Mouse (Mus musculus) liver, embryonic 11.5 days (tissue): Measurements from ENCODE around the gene Rere. TPM values are rescaled to one million over a fixed set of nuclear protein-coding genes. Genes with fewer than 3 reads are reported as not detected.
"Not testable (repeated sequence)": the region's sequence is repeated elsewhere in the genome, so short reads cannot be mapped to it uniquely, and the experiment has no call there.

Experiments used
- ATAC-seq: fragments of 200-750 bp; cut with Nextera tagmentation; replicated peaks from 2 replicates; pipeline ENCODE4 v1.8.0; 2017; ENCODE audit warnings: moderate number of reproducible peaks, mild to moderate bottlenecking, moderate TSS enrichment, moderate library complexity; ENCODE audit not compliant: low FRiP score
- DNase-seq: peaks from one replicate; pipeline ENCODE4 v3.0.0-alpha.2; 2017; ENCODE audit warnings: low spot score
- H3K27ac ChIP-seq: fragments of 300-500 bp; sonication (generic); 2 replicates; pipeline ENCODE4 v1.5.1; 2014; ENCODE audit warnings: mild to moderate bottlenecking, low read depth, low read length, control low read depth
- H3K27me3 ChIP-seq: fragments of 300-500 bp; sonication (generic); replicated peaks from 2 replicates; pipeline ENCODE4 v1.6.1; 2014; ENCODE audit warnings: low read length, mixed read lengths; ENCODE audit not compliant: control insufficient read depth, insufficient read depth
- H3K36me3 ChIP-seq: fragments of 300-500 bp; sonication (generic); 2 replicates; pipeline ENCODE4 v1.6.1; 2014; ENCODE audit warnings: mild to moderate bottlenecking, low read length, moderate library complexity, mixed read lengths; ENCODE audit not compliant: control insufficient read depth, insufficient read depth
- H3K4me1 ChIP-seq: fragments of 300-500 bp; sonication (generic); replicated peaks from 2 replicates; pipeline ENCODE4 v1.6.1; 2014; ENCODE audit warnings: low read length, mixed read lengths; ENCODE audit not compliant: control insufficient read depth, insufficient read depth
- H3K4me2 ChIP-seq: fragments of 300-500 bp; sonication (generic); 2 replicates; pipeline ENCODE4 v1.6.1; 2014; ENCODE audit warnings: mild to moderate bottlenecking, control low read depth, moderate library complexity
- H3K4me3 ChIP-seq: fragments of 300-500 bp; sonication (generic); 2 replicates; pipeline ENCODE4 v1.5.1; 2014; ENCODE audit warnings: low read depth, low read length, control low read depth
- H3K9ac ChIP-seq: fragments of 300-500 bp; sonication (generic); 2 replicates; pipeline ENCODE4 v1.6.1; 2014; ENCODE audit warnings: low read depth, low read length, control low read depth
- H3K9me3 ChIP-seq: fragments of 300-500 bp; sonication (generic); 2 replicates; pipeline ENCODE4 v1.6.1; 2016; ENCODE audit warnings: low read length, inconsistent platforms, mixed read lengths; ENCODE audit not compliant: control insufficient read depth
- WGBS: fragments of 180-500 bp; shearing (Covaris S2); extraction: QIAGEN DNeasy Blood & Tissue Kit; methylation state at CpG from one replicate; pipeline ENCODE4 v1.1.7; 2014; 5-methylcytosine and 5-hydroxymethylcytosine counted together
- polyA plus RNA-seq: library from polyadenylated mRNA; unstranded; fragments of >200 nt; fragmentation: Nextera tagmentation; extraction: Ambion mirVana; gene quantifications from 2 replicates; pipeline ENCODE4 v1.2.1, GENCODE M21; 2014

Rere gene
- polyA plus RNA-seq, 1 experiment from 2014 or later, result 23.3 TPM

- no peak for ATAC-seq
- H3K9me3 ChIP-seq, result no peaks in the 10 kb centered on the region
- no peak overlapping the region for H3K4me3 ChIP-seq
- H3K36me3 ChIP-seq, result no peaks in the 10 kb centered on the region
- H3K4me2 ChIP-seq, result no peak overlapping the region
- no peak for DNase-seq
- H3K4me1 ChIP-seq, result peaks cover 29% of the 10 kb centered on the region
- no peak overlapping the region for H3K9ac ChIP-seq
- 87% methylated on average over 4 of the region's 4 CpGs for WGBS
- no peak overlapping the region for H3K27ac ChIP-seq
- H3K27me3 ChIP-seq, result no peaks in the 10 kb centered on the region
These were observed 210.3 kb downstream of the Rere start for GRCm38 (mm10) chr4:150491710-150492109.

- 78% methylated on average over 7 of the region's 7 CpGs for WGBS
- H3K4me3 ChIP-seq, result no peak overlapping the region
- no peak for ATAC-seq
These were observed 212.0 kb downstream of the Rere start for GRCm38 (mm10) chr4:150493258-150493937.

GRCm38 (mm10) chr4:150493938-150494330, 212.5 kb downstream of the Rere start:
- 91% methylated on average over 2 of the region's 5 CpGs for WGBS
- not testable (repeated sequence) for ATAC-seq, H3K36me3 ChIP-seq, H3K27me3 ChIP-seq, DNase-seq, H3K9ac ChIP-seq, H3K9me3 ChIP-seq, H3K4me3 ChIP-seq, H3K4me2 ChIP-seq, H3K27ac ChIP-seq, H3K4me1 ChIP-seq

More at GRCm38 (mm10) chr4:150493258-150493937, 212.0 kb downstream of the Rere start:
- Histone ChIP-seq H3K9ac (no peak overlapping the region), H3K36me3 (no peaks in the 10 kb centered on the region), H3K4me1 (peaks cover 15% of the 10 kb centered on the region), H3K9me3 (no peaks in the 10 kb centered on the region), H3K27me3 (no peaks in the 10 kb centered on the region), H3K27ac (no peak overlapping the region), H3K4me2 (no peak overlapping the region)
- no peak for DNase-seq

DNA sequence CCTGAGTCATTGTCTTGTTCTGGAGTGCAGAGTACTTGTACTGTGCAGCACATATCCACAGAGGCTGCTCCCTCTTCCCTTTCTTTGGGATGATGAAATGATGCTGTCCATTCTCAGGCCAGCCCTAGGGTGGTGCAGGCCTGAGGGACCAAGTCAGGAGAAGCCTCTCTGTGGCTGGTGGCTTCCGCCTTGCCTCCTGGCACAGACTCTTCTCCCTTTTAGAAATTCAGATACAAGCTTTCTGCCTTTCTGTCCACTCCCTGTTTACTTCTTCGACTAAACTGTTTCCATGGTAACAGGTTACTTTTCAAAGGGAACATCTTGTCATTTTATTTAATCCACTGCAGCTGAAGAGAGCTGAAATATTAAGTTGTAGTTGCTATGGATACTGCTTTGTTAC, 214.1 kb downstream of the Rere start:
- ATAC-seq, result no peak

DNA sequence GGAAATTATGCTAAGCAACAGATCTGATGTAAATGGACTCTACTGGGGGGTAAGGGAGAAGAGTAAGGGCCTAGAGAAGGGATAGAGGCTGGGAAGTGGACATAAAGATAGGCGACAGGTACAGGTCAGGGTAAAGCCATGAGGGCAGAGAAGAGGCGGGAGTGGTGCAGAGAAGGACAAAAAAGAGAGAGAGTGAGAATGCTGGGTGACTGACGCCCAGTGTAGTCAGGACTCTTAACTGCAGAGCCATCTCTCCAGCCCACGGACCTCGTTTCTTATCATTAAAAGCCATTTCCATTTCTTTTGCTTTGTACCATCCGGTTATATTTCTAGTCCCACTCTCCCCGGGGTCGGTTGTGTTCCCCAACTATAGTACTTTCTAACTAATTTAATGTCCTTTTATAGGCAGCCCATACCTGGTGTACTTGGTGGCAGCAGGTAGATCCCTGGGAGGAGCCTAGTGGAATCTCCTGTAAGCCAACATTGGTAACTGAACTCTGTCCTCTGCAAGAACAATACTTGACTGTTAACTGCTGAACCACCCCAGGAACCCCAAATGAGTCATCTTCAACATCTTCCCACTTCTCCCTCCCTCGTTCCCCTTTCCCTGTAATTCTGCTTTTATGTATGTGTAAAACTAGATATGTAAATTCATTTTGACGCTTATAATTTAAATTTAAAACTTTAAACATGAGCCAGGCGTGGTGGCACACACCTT, 223.0 kb downstream of the Rere start:
- H3K27ac ChIP-seq, result no peak overlapping the region
- 63% methylated on average over 11 of the region's 11 CpGs for WGBS
- DNase-seq (no peak), ATAC-seq (no peak; the same call in 1 of the 2 replicates)
- H3K4me1 ChIP-seq, result peaks cover 4% of the 10 kb centered on the region
- H3K36me3 ChIP-seq, result peaks cover 11% of the 10 kb centered on the region; the same call in 1 of the 2 replicates
- H3K9me3 ChIP-seq, result no peaks in the 10 kb centered on the region
- H3K9ac ChIP-seq, result no peak overlapping the region
- H3K4me3 ChIP-seq, result no peak overlapping the region
- no peak overlapping the region for H3K4me2 ChIP-seq
- no peaks in the 10 kb centered on the region for H3K27me3 ChIP-seq

More for the DNA sequence above, 214.1 kb downstream of the Rere start:
- no peaks in the 10 kb centered on the region for H3K9me3 ChIP-seq
- no peak overlapping the region for H3K27ac ChIP-seq
- peaks cover 5% of the 10 kb centered on the region; the same call in 1 of the 2 replicates for H3K4me1 ChIP-seq
- H3K27me3 ChIP-seq, result no peaks in the 10 kb centered on the region
- WGBS, result 88% methylated on average over 2 of the region's 2 CpGs
- no peak overlapping the region for H3K4me2 ChIP-seq
- H3K36me3 ChIP-seq, result no peaks in the 10 kb centered on the region; the same call in 1 of the 2 replicates
- no peak overlapping the region for H3K9ac ChIP-seq
- no peak overlapping the region for H3K4me3 ChIP-seq
- no peak for DNase-seq

DNA sequence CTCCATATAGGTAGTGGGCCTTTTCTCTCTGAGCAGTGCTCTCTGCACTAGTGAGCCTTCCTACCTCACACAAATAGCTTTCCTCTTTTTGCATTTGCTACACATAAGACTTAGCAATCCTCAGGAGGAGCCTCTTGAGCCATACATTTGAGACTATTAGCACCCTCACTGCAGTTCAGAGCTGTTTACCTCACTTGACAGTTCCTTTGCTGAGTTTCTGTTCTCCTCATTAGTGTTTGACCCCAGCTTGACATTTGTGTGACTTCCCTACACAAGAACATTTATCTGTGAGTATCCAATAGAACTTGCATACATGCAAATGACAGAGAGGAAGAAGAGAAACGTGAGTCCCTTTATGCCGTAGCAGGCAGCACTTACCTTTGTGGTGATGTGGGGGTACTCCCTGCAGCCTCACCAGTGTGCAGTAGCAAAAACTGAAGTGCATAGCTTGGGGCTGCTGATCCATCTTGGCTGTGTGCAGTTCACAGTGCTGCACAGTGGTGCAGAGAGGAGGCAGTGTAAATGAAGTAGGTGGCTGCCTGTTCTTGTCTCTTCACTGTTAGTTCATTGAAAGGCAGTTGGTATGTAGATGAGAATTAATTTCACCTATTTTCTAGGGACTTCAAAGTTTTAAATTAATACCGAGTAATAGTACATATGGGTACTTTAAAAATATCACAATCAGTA, 227.7 kb downstream of the Rere start:
- no peak overlapping the region for H3K4me3 ChIP-seq
- DNase-seq, result no peak
- H3K9ac ChIP-seq, result no peak overlapping the region
- peaks cover 16% of the 10 kb centered on the region for H3K36me3 ChIP-seq
- WGBS, result 80% methylated on average over 3 of the region's 3 CpGs
- ATAC-seq, result no peak
- H3K9me3 ChIP-seq, result no peaks in the 10 kb centered on the region
- H3K4me1 ChIP-seq, result peaks cover 2% of the 10 kb centered on the region
- H3K4me2 ChIP-seq, result no peak overlapping the region
- H3K27ac ChIP-seq, result no peak overlapping the region
- H3K27me3 ChIP-seq, result no peaks in the 10 kb centered on the region

DNA sequence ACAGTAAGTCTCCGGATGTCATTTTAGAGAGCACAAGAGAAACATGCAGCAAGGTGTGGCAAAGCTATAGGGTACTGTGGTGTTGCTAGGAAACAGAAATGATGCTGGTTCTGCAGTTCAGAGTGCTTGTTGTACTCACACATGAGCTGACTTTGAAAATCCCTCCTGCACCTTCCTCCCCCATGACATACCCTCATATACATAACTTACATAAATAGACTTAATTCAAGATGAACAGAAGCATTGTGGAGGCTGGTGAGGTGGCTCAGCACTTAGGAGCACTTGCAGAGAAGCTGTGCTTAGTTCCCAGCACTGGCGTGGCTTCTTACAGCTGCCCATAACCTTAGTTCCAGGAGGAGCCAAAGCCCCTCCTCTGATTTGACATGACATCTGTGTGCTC, 228.6 kb downstream of the Rere start:
- H3K36me3 ChIP-seq, result peaks cover 16% of the 10 kb centered on the region
- ATAC-seq (no peak), DNase-seq (no peak)
- 90% methylated on average over 2 of the region's 2 CpGs for WGBS
- H3K4me1 ChIP-seq, result no peaks in the 10 kb centered on the region
- H3K4me3 ChIP-seq, result no peak overlapping the region
- H3K27me3 ChIP-seq, result no peaks in the 10 kb centered on the region
- H3K9ac ChIP-seq, result no peak overlapping the region
- no peak overlapping the region for H3K4me2 ChIP-seq
- H3K9me3 ChIP-seq, result no peaks in the 10 kb centered on the region
- H3K27ac ChIP-seq, result no peak overlapping the region

- ATAC-seq, result not testable (repeated sequence)
These were observed 231.9 kb downstream of the Rere start for GRCm38 (mm10) chr4:150513387-150513786.

More at GRCm38 (mm10) chr4:150513387-150513786, 231.9 kb downstream of the Rere start:
- H3K27me3 ChIP-seq, H3K4me3 ChIP-seq, H3K27ac ChIP-seq, DNase-seq, H3K9ac ChIP-seq, H3K4me2 ChIP-seq, H3K9me3 ChIP-seq: not testable (repeated sequence)
- 95% methylated on average over 4 of the region's 6 CpGs for WGBS
- Histone ChIP-seq H3K4me1 (peaks cover 19% of the 10 kb centered on the region), H3K36me3 (peaks cover 16% of the 10 kb centered on the region)
